30 mouse cellular contexts compared by ENCODE assay signal in the genomic region with DNA sequence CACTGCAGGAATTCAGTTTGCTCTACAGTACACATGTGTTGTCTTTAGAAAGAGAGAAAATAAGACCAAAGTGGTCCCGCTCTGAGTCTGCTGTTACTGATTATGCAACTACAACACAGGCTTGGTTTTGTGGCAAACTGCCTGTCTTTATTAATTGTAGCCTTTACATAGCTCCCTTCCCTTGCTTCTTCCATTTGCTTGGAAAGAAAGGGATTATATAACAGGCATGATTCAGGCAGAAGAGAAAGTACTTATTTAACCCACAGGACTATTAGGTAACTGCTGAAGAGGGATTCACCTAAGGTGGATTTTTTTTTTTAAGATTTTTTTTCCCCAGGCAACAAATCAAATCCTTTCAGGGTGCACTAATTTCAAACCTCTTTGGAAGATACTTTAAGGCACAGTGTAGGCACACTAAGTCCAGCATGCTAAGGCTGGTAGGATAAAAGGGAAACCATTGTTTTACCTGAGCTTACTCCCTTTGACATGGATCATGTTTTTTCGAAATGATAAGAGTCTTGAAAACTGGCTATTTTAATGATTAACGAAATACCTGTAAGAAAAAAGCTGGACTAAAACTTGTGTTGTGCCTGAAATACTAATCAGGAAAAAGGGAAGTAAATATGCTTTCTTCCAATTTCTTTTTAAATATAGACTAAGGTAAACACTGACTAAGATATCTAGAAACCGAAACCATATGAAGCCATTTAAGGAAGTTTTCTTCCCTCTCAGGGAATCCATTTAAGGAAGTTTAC.
DNase-seq lines count a peak whose midpoint lies in the region; ATAC-seq lines count a peak whose summit lies in the region.
"Had no signal": no experiment of that assay in that cellular context is flagged by ENCODE, and none has a peak within 500 bp of the region (broad histone marks: within the 10 kb centered on the region; RNA-seq: fewer than 3 reads in every experiment).

No protein-coding gene starts in this region.

- no peak overlapping the region for H3K9ac ChIP-seq in stomach, embryonic 15.5 days
- H3K9ac ChIP-seq: embryonic facial prominence, embryonic 12.5 days; heart, embryonic 12.5 days; hindbrain, embryonic 14.5 days; liver, embryonic 14.5 days; neural tube, embryonic 12.5 days had no signal

- H3K9me3 ChIP-seq in stomach, embryonic 15.5 days, result no peaks in the 10 kb centered on the region
- H3K9me3 ChIP-seq: embryonic facial prominence, embryonic 12.5 days; heart, embryonic 12.5 days; neural tube, embryonic 12.5 days had no signal

- H3K4me3 ChIP-seq in stomach, embryonic 15.5 days (replicated peaks), result no peak overlapping the region
- H3K4me3 ChIP-seq: embryonic facial prominence, embryonic 12.5 days; gastrocnemius, adult 2 months; heart, adult 2 months; heart, embryonic 12.5 days; myocyte; neural tube, embryonic 12.5 days had no signal

- no peaks in the 10 kb centered on the region for H3K36me3 ChIP-seq in stomach, embryonic 15.5 days
- H3K36me3 ChIP-seq: embryonic facial prominence, embryonic 12.5 days; heart, embryonic 12.5 days; neural tube, embryonic 12.5 days had no signal

- H3K27ac ChIP-seq in stomach, embryonic 15.5 days, result no peak overlapping the region
- H3K27ac ChIP-seq: embryonic facial prominence, embryonic 12.5 days; gastrocnemius, adult 2 months; heart, adult 2 months; hindbrain, embryonic 14.5 days; liver, embryonic 14.5 days; neural tube, embryonic 12.5 days had no signal

- no peaks in the 10 kb centered on the region for H3K27me3 ChIP-seq in stomach, embryonic 15.5 days (replicated peaks)
- H3K27me3 ChIP-seq: embryonic facial prominence, embryonic 12.5 days; heart, embryonic 12.5 days; neural tube, embryonic 12.5 days had no signal

- intact Hi-C loops in left cerebral cortex, postnatal 10 days (cut with DNase I), result no loop called here
- intact Hi-C loops in heart, postnatal 14 days (cut with DNase I), result no loop called here

- no peak for DNase-seq in frontal cortex, postnatal 14 days (ENCODE audit: low spot score in 2 of 2)
- DNase-seq in left cerebral cortex, adult 11 months (ENCODE audit: low spot score), result peak; percentile 40
- no peak for DNase-seq in left cerebral cortex, postnatal 10 days (ENCODE audit: extremely low spot score in 1 of 2, low spot score in 2 of 2)
- DNase-seq in brain, adult 2 months (ENCODE audit: low read depth, low spot score), result peak; percentile 78
- no peak for DNase-seq in heart, postnatal 14 days
- DNase-seq in testis, postnatal 10 days (ENCODE audit: low spot score), result no peak
- DNase-seq: adrenal gland, postnatal 14 days; cerebellum, postnatal 36 days; embryo, embryonic 11 days; gastrocnemius, adult 2 months; gastrocnemius, postnatal 36 days; heart, adult 2 months; kidney, adult 18-20 months; kidney, postnatal 36 days; liver; lung, adult 2 months; right cerebral cortex, postnatal 4 days; thymus, adult 2 months; thymus, postnatal 4 days had no signal

- H3K4me1 ChIP-seq in stomach, embryonic 15.5 days, result no peaks in the 10 kb centered on the region
- H3K4me1 ChIP-seq: embryonic facial prominence, embryonic 12.5 days; heart, embryonic 12.5 days; neural tube, embryonic 12.5 days had no signal

- no peak overlapping the region for H3K4me2 ChIP-seq in stomach, embryonic 15.5 days
- H3K4me2 ChIP-seq: embryonic facial prominence, embryonic 12.5 days; heart, embryonic 12.5 days; hindbrain, embryonic 14.5 days; midbrain, embryonic 11.5 days; neural tube, embryonic 12.5 days had no signal

- WGBS in stomach, embryonic 15.5 days, result 69% methylated on average over 4 of the region's 4 CpGs

- ATAC-seq in frontal cortex, adult (ENCODE audit: low TSS enrichment), result peak; percentile 88
- peak; percentile 73 for ATAC-seq in stomach, embryonic 15.5 days (ENCODE audit: insufficient read depth, low FRiP score, low read depth)
- ATAC-seq: forebrain, embryonic 14.5 days; midbrain, embryonic 16.5 days had no signal

Comparison
In these comparisons a context has a peak if more than half of its experiments do, and no peak if none do; other contexts are left out.
1. DNase-seq: peak in left cerebral cortex, adult 11 months (single experiment) and brain, adult 2 months (single experiment); none in frontal cortex, postnatal 14 days (0 of 2), left cerebral cortex, postnatal 10 days (0 of 2), heart, postnatal 14 days (0 of 2) and testis, postnatal 10 days (single experiment).